Mouse (Mus musculus) cortical plate, adult 2 months (tissue): ENCODE measurements around the gene Mgat5b.

Experiments
- CTCF ChIP-seq: fragments of 200-500 bp; IDR thresholded peaks from 2 replicates; pipeline ENCODE4 v1.5.1; 2011; ENCODE audit warnings: mild to moderate bottlenecking, control low read depth, low read length; ENCODE audit not compliant: insufficient read depth; ENCODE audit errors: extremely low read depth
- POLR2A ChIP-seq: fragments of 200-500 bp; IDR thresholded peaks from 2 replicates; pipeline ENCODE4 v1.6.1; 2011; ENCODE audit warnings: mild to moderate bottlenecking, low read length, control low read depth; ENCODE audit not compliant: insufficient read depth; ENCODE audit errors: extremely low read depth

DNA sequence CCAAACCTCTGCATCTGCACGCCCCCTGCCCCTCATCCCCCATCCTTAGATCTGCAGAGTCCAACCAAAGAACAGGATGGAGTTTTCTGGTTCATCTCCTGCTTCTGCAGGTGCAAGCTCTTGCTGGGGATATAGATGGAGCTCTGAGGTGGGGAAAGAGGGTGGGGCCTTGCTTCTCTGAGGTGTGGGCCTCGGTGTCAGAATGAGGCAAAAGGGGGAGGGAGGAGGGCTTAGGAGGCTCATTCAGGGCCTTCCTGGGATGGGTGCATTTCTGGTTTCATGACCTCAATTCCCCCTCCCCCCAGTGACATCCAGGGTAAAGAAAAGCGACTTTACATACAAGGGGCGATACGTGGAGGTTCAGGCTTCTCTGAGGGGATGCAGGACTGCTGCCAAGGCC is 31.5 kb upstream of the Mgat5b start:
- TF ChIP-seq POLR2A (no peak), CTCF (no peak)
